Mouse (Mus musculus) gastrocnemius, adult 18-20 months (tissue): ENCODE measurements around the gene Brf1. TPM values are rescaled to one million over a fixed set of nuclear protein-coding genes. Genes with fewer than 3 reads are reported as not detected.

ENCODE experiments used
- DNase-seq: peaks from one replicate; pipeline ENCODE4 v3.0.0; 2021; ENCODE audit warnings: low spot score
- total RNA-seq, 2 experiments: library from RNA; stranded (reverse); gene quantifications; 2 replicates each; pipeline ENCODE4 v1.2.3; 2021

The Brf1 gene
- total RNA-seq, 2 experiments from 2014 or later = 17.8 to 18.5 TPM

- DNase-seq = no peak
Measured at GRCm38 (mm10) chr12:112940710-112941109, 59.8 kb downstream of the Brf1 start.

- DNase-seq = no peak
Measured at GRCm38 (mm10) chr12:112940238-112940637, 60.3 kb downstream of the Brf1 start.

- DNase-seq = no peak
Measured at GRCm38 (mm10) chr12:112938873-112939565, 61.5 kb downstream of the Brf1 start.

GRCm38 (mm10) chr12:112938366-112938765, 62.1 kb downstream of the Brf1 start:
- no peak for DNase-seq

GRCm38 (mm10) chr12:112937906-112938305, 62.6 kb downstream of the Brf1 start:
- DNase-seq = no peak

- peak; percentile 77 for DNase-seq
Measured at GRCm38 (mm10) chr12:112932647-112933046, 67.9 kb downstream of the Brf1 start.

- peak; percentile 73 for DNase-seq
Measured at GRCm38 (mm10) chr12:112929562-112930352, 70.7 kb downstream of the Brf1 start, which contains the start of gene Jag2. Gene Jag2 (minus strand): TSS chr12:112929776.

- no peak for DNase-seq
Measured at GRCm38 (mm10) chr12:112928401-112929241, 71.9 kb downstream of the Brf1 start.

GRCm38 (mm10) chr12:112927265-112927664, 73.2 kb downstream of the Brf1 start:
- DNase-seq = no peak

- DNase-seq = no peak
Measured at GRCm38 (mm10) chr12:112925950-112926349, 74.6 kb downstream of the Brf1 start.

- no peak for DNase-seq
Measured at GRCm38 (mm10) chr12:112922541-112922940, 78.0 kb downstream of the Brf1 start.

GRCm38 (mm10) chr12:112921518-112921917, 79.0 kb downstream of the Brf1 start:
- DNase-seq = no peak

- DNase-seq = no peak
Measured at GRCm38 (mm10) chr12:112917906-112918305, 82.6 kb downstream of the Brf1 start.

GRCm38 (mm10) chr12:112917486-112917885, 83.0 kb downstream of the Brf1 start:
- no peak for DNase-seq

GRCm38 (mm10) chr12:112916698-112917400, 83.7 kb downstream of the Brf1 start:
- DNase-seq = peak; percentile 88

GRCm38 (mm10) chr12:112915587-112915986, 84.9 kb downstream of the Brf1 start:
- no peak for DNase-seq

GRCm38 (mm10) chr12:112914527-112914926, 86.0 kb downstream of the Brf1 start:
- DNase-seq = no peak

GRCm38 (mm10) chr12:112912951-112913745, 87.4 kb downstream of the Brf1 start:
- DNase-seq = no peak

GRCm38 (mm10) chr12:112911701-112912100, 88.8 kb downstream of the Brf1 start:
- DNase-seq = no peak
